Mouse (Mus musculus): ENCODE results near the gene Cdc27. TPM values are rescaled to one million over a fixed set of nuclear protein-coding genes. Genes with fewer than 3 reads are reported as not detected.
A peak's percentile ranks its signal among the peaks of the same experiment; 100 is the strongest.

Cdc27 gene
- polyA plus RNA-seq, 1 experiment from 2014 or later, result 17.5 TPM

DNA sequence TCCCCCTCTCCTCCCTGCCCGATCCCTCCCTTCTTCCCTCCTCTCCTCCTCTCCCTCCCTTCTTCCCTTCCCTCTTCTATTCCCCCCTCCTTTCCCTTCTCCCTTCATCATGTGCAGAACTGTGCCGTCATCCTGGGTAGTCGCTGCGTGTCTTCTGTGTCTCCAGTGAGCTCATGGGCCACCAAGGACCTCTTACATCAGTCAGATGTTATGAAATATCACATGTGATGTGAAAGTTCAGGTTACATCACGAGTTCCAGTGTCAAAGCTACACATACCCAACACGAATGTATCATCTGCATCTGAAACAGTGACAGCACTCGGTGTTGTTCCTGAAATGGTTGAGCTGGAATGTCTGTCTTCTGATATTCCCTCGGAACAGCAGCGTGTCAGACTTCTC is 14.8 kb upstream of the Cdc27 start:
- no peak overlapping the region for H3K4me3 ChIP-seq (ENCODE audit: low read depth, low read length)
- no peaks in the 10 kb centered on the region for H3K27me3 ChIP-seq (ENCODE audit: control insufficient read depth, insufficient read depth, low read depth, low read length)
- no peaks in the 10 kb centered on the region for H3K36me3 ChIP-seq (ENCODE audit: control insufficient read depth, insufficient read depth)
- ATAC-seq (ENCODE audit: low read depth), result no peak
- no peak overlapping the region for H3K27ac ChIP-seq (ENCODE audit: low read length)
- no peaks in the 10 kb centered on the region for H3K4me1 ChIP-seq (ENCODE audit: control insufficient read depth, low read depth, low read length)
- WGBS (ENCODE audit: insufficient replicate concordance), result 68% methylated on average over 9 of the region's 9 CpGs
- H3K4me2 ChIP-seq (ENCODE audit: low read depth, low read length), result no peak overlapping the region
- H3K9ac ChIP-seq (ENCODE audit: low read depth, low read length), result no peak overlapping the region
- H3K9me3 ChIP-seq (replicated peaks; ENCODE audit: control insufficient read depth, low read length), result no peaks in the 10 kb centered on the region

DNA sequence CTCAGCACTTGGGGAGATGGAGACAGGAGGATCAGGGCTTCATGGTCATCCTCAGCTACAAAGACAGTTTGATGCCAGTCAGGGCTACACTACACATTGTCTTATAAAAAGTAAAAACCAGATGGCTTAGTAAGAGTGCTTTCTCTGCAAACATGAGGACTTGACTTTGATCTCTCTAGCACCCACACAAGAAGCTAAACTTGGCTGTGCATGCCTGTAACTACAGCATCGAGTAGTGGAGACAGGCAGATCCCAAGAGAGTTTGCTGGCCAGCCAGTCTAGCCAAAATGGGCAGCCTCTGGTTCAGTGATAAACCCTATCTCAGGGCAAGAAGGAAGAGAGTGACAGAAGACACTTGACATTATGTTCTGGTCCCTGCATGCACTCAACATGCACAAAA is 13.1 kb upstream of the Cdc27 start:
- Histone ChIP-seq H3K27me3 (ENCODE audit: control insufficient read depth, insufficient read depth, low read depth, low read length) (no peaks in the 10 kb centered on the region), H3K27ac (ENCODE audit: low read length) (no peak overlapping the region), H3K36me3 (ENCODE audit: control insufficient read depth, insufficient read depth) (no peaks in the 10 kb centered on the region), H3K4me2 (ENCODE audit: low read depth, low read length) (no peak overlapping the region), H3K4me1 (ENCODE audit: control insufficient read depth, low read depth, low read length) (no peaks in the 10 kb centered on the region), H3K4me3 (ENCODE audit: low read depth, low read length) (no peak overlapping the region), H3K9me3 (replicated peaks; ENCODE audit: control insufficient read depth, low read length) (no peaks in the 10 kb centered on the region), H3K9ac (ENCODE audit: low read depth, low read length) (no peak overlapping the region)
- WGBS (ENCODE audit: insufficient replicate concordance), result 59% methylated on average over 1 of the region's 1 CpGs
- no peak for ATAC-seq (ENCODE audit: low read depth)

DNA sequence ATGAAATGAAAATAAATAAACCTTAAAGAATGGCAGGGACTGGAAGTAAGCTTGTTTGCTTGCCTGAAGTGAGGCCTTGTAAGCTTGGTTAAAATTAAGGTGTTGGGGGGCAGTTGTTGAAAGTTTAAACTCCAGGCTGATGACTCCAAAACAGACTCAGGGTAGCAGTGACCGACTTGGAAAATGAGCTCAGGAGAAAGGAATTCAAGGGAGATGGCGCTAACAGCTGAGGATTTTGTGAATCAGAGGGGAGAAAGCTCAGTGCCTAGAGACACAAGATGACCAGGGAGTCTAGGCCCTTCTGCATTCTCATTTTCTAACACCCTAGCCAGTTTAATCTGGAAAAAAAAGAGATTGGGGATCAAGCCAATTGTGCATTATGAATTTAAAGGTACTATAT is 10.6 kb upstream of the Cdc27 start:
- no peak overlapping the region for H3K27ac ChIP-seq (ENCODE audit: low read length)
- no peak for ATAC-seq (ENCODE audit: low read depth)
- H3K9me3 ChIP-seq (replicated peaks; ENCODE audit: control insufficient read depth, low read length), result no peaks in the 10 kb centered on the region
- H3K4me3 ChIP-seq (ENCODE audit: low read depth, low read length), result no peak overlapping the region
- no peaks in the 10 kb centered on the region for H3K36me3 ChIP-seq (ENCODE audit: control insufficient read depth, insufficient read depth)
- H3K27me3 ChIP-seq (ENCODE audit: control insufficient read depth, insufficient read depth, low read depth, low read length), result no peaks in the 10 kb centered on the region
- no peak overlapping the region for H3K4me2 ChIP-seq (ENCODE audit: low read depth, low read length)
- H3K9ac ChIP-seq (ENCODE audit: low read depth, low read length), result no peak overlapping the region
- no peaks in the 10 kb centered on the region for H3K4me1 ChIP-seq (ENCODE audit: control insufficient read depth, low read depth, low read length)
- WGBS (ENCODE audit: insufficient replicate concordance), result 44% methylated on average over 2 of the region's 2 CpGs

DNA sequence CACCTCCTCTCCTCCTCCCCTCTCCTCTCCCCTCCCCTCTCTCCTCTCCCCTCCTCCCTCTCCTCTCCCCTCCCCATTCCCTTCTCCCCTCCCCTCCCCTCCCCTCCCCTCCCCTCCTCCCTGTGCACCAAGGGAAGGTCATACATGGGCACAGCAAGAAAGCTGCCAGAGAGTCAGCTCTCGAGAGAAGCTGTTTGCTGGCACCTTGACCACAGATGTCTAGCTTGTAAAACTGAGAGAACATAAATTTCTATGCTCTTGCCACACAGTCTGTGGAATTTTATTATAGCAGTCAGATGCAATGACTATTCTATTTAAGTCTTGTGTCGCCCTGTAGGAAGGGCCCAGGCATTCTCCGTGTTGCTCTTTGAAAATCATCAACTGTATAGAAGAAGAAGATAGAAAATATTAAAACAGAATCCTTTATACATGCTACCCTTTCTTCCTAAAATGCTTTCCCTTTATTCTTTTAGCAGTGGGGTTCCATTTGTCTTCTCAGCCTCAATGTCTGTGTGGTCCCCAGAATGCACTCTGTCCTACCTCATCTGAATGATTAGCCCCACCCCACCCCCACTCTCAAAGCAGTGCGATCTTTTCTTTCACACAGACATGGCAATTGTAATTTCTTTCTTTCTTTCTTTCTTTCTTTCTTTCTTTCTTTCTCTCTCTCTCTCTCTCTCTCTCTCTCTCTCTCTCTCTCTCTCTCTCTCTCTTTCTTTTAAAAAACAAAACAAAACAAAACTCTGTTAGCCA is 8.4 kb upstream of the Cdc27 start:
- Histone ChIP-seq H3K4me3 (ENCODE audit: low read depth, low read length) (no peak overlapping the region), H3K4me1 (ENCODE audit: control insufficient read depth, low read depth, low read length) (no peaks in the 10 kb centered on the region), H3K27ac (ENCODE audit: low read length) (no peak overlapping the region), H3K9ac (ENCODE audit: low read depth, low read length) (no peak overlapping the region), H3K27me3 (ENCODE audit: control insufficient read depth, insufficient read depth, low read depth, low read length) (no peaks in the 10 kb centered on the region), H3K9me3 (replicated peaks; ENCODE audit: control insufficient read depth, low read length) (no peaks in the 10 kb centered on the region), H3K4me2 (ENCODE audit: low read depth, low read length) (no peak overlapping the region), H3K36me3 (ENCODE audit: control insufficient read depth, insufficient read depth) (no peaks in the 10 kb centered on the region)
- ATAC-seq (ENCODE audit: low read depth), result no peak
- 59% methylated on average over 4 of the region's 4 CpGs for WGBS (ENCODE audit: insufficient replicate concordance)

DNA sequence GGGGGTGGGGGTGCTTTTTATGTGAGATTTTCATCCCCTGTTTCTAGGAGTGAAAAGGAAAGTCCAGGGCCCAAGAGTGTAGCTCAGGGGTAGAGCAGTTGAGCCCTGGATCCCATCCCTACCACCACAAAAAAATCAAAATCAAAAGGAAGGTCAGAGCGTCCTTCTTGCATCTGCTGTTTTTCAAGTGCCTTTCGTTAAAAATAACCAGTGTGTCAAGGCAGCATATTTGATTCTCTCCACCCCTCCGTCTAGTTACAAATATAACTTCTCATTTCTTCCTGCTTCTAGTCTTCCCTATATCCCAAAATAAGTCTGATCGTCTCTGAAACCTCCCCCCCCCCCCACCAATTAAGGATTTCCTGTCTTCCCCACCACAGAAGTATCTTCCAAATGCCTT is 7.6 kb upstream of the Cdc27 start:
- no peak overlapping the region for H3K27ac ChIP-seq (ENCODE audit: low read length)
- H3K9ac ChIP-seq (ENCODE audit: low read depth, low read length), result no peak overlapping the region
- no peaks in the 10 kb centered on the region for H3K9me3 ChIP-seq (replicated peaks; ENCODE audit: control insufficient read depth, low read length)
- ATAC-seq (ENCODE audit: low read depth), result no peak
- no peaks in the 10 kb centered on the region for H3K4me1 ChIP-seq (ENCODE audit: control insufficient read depth, low read depth, low read length)
- H3K4me3 ChIP-seq (ENCODE audit: low read depth, low read length), result no peak overlapping the region
- no peaks in the 10 kb centered on the region for H3K36me3 ChIP-seq (ENCODE audit: control insufficient read depth, insufficient read depth)
- H3K27me3 ChIP-seq (ENCODE audit: control insufficient read depth, insufficient read depth, low read depth, low read length), result no peaks in the 10 kb centered on the region
- WGBS (ENCODE audit: insufficient replicate concordance), result 44% methylated on average over 4 of the region's 4 CpGs
- no peak overlapping the region for H3K4me2 ChIP-seq (ENCODE audit: low read depth, low read length)

DNA sequence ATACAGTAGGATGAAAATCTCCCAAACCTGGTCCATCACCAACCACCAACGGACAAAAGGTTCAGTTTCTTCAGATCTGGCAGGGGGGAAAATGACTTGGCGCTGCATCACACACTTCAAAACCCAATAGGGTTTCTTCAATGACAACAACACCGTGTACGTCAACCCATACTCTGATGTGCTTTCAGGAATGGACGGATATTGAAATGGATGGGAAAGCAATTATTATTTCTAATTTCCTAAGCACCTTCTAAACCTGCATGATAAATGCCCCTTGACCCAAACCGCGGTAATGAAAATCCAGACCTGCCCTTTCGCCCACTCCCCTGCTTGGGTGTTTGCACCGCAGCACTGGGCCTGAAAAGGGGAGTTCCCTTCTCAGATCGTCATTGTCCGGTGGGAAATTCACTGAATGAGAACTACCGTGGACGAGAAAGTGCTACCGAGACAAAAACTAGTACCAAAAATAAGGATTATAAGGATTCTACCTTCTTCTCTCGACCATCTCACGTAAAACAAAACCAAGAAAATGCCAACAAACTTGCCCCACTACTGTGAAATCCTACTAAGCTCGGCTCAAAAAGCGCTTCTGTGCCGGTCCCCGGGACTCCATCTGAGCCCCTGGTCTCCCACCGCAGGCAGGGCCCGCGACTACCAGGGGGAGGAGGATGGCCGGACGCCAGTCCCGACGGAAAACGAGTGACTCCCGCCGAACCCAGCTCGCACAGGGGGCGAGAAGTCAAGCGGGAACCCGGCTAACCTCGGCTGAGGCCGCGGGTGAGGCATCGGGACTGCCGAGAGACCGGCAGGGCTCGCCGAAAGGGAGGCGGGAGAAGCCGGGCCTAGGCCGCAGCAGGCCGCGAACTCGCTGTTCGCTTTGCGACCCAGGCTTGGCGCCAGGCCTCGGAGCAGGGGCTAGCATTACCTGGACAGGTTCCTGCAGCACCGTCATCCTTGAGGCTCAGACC is 698 bp downstream of the Cdc27 start:
- Histone ChIP-seq H3K27ac (ENCODE audit: low read length) (peak overlapping the region; percentile 91), H3K4me3 (ENCODE audit: low read depth, low read length) (peak overlapping the region; percentile 96), H3K4me2 (ENCODE audit: low read depth, low read length) (peak overlapping the region; percentile 67), H3K27me3 (ENCODE audit: control insufficient read depth, insufficient read depth, low read depth, low read length) (no peaks in the 10 kb centered on the region), H3K4me1 (ENCODE audit: control insufficient read depth, low read depth, low read length) (peaks cover 34% of the 10 kb centered on the region), H3K36me3 (ENCODE audit: control insufficient read depth, insufficient read depth) (0 out of 2 replicates have a peak, but pooled peaks cover 3% of the 10 kb centered on the region), H3K9ac (ENCODE audit: low read depth, low read length) (peak overlapping the region; percentile 100), H3K9me3 (replicated peaks; ENCODE audit: control insufficient read depth, low read length) (no peaks in the 10 kb centered on the region)
- under 1% methylated on average over 53 of the region's 53 CpGs for WGBS (ENCODE audit: insufficient replicate concordance)
- peak; percentile 72 for ATAC-seq (ENCODE audit: low read depth)

DNA sequence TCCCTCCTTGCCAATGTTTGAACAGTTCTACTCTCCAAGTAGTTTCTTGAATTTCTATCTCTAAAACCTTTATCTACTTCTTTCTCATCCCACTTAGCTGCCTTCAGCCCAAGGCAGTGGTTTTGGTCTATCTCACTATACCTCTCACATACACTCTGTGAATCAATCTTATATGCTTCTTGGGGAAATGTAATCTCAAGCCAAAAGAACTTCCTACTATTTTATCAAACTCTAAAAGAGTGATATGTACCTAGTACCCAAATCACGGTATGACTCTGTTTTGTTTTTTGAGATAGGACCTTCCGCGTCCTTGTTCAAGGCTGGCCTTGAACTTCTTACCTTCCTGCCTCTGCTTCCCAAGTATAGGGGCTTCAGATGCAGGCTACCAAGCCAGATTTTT is 2.9 kb downstream of the Cdc27 start:
- Histone ChIP-seq H3K9me3 (replicated peaks; ENCODE audit: control insufficient read depth, low read length) (no peaks in the 10 kb centered on the region), H3K27me3 (ENCODE audit: control insufficient read depth, insufficient read depth, low read depth, low read length) (no peaks in the 10 kb centered on the region), H3K27ac (ENCODE audit: low read length) (no peak overlapping the region), H3K9ac (ENCODE audit: low read depth, low read length) (no peak overlapping the region), H3K4me1 (ENCODE audit: control insufficient read depth, low read depth, low read length) (peaks cover 43% of the 10 kb centered on the region), H3K4me3 (ENCODE audit: low read depth, low read length) (no peak overlapping the region), H3K4me2 (ENCODE audit: low read depth, low read length) (peak overlapping the region; percentile 4; the same call in 1 of the 2 replicates), H3K36me3 (ENCODE audit: control insufficient read depth, insufficient read depth) (0 out of 2 replicates have a peak, but pooled peaks cover 3% of the 10 kb centered on the region)
- no peak for ATAC-seq (ENCODE audit: low read depth)
- 42% methylated on average over 3 of the region's 3 CpGs for WGBS (ENCODE audit: insufficient replicate concordance)

DNA sequence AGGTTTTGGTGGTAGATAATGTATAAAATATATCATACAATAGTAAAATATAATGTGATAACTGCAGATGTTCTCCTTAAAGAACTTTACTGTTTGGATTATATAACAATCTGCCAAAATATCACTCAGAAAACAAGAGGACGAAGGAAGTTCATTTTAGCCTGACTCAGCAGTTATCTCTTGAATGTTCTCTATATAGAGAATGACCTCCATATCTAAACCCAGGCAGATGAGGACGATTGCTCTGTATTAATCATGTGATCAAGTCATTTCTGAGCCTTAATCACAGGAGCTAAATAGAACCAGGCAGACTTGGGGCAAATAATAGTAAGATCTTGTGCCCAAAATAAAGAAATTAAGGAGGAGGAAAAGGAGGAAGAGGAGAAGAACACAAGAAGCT is 5.9 kb downstream of the Cdc27 start:
- Histone ChIP-seq H3K9me3 (replicated peaks; ENCODE audit: control insufficient read depth, low read length) (no peaks in the 10 kb centered on the region), H3K27me3 (ENCODE audit: control insufficient read depth, insufficient read depth, low read depth, low read length) (no peaks in the 10 kb centered on the region), H3K36me3 (ENCODE audit: control insufficient read depth, insufficient read depth) (peaks cover 6% of the 10 kb centered on the region), H3K27ac (ENCODE audit: low read length) (peak overlapping the region; percentile 52; the same call in 1 of the 2 replicates), H3K4me3 (ENCODE audit: low read depth, low read length) (no peak overlapping the region), H3K4me1 (ENCODE audit: control insufficient read depth, low read depth, low read length) (peaks cover 44% of the 10 kb centered on the region), H3K4me2 (ENCODE audit: low read depth, low read length) (no peak overlapping the region), H3K9ac (ENCODE audit: low read depth, low read length) (no peak overlapping the region)
- WGBS (ENCODE audit: insufficient replicate concordance), result 24% methylated on average over 2 of the region's 2 CpGs
- ATAC-seq (ENCODE audit: low read depth), result 0 out of 2 replicates have a peak, but pooled peaks have one; percentile 46

All from liver, embryonic 16.5 days (tissue).